Mouse (Mus musculus): Measurements from ENCODE around the gene Rsbn1l. TPM values are rescaled to one million over a fixed set of nuclear protein-coding genes. Genes with fewer than 3 reads are reported as not detected.

Rsbn1l gene
- polyA plus RNA-seq, 1 experiment from 2014 or later: 5.5 TPM

GRCm38 (mm10) chr5:20930430-20930829 is 25.8 kb downstream of the Rsbn1l start:
- no peak for DNase-seq (ENCODE audit: low spot score)
- Histone ChIP-seq H3K9ac (ENCODE audit: low read depth, low read length) (no peak overlapping the region), H3K4me3 (ENCODE audit: low read depth, low read length) (no peak overlapping the region), H3K27me3 (replicated peaks; ENCODE audit: control insufficient read depth, insufficient read depth, low read length) (no peaks in the 10 kb centered on the region), H3K4me2 (ENCODE audit: low read depth, low read length) (no peak overlapping the region), H3K4me1 (ENCODE audit: control insufficient read depth, insufficient read depth, low read length) (no peaks in the 10 kb centered on the region), H3K36me3 (ENCODE audit: control insufficient read depth, insufficient read depth, low read length) (no peaks in the 10 kb centered on the region), H3K27ac (replicated peaks; ENCODE audit: low read depth, low read length) (no peak overlapping the region), H3K9me3 (ENCODE audit: control insufficient read depth, low read length) (no peaks in the 10 kb centered on the region)
- no peak for ATAC-seq (ENCODE audit: low read depth)

GRCm38 (mm10) chr5:20929669-20930151 is 26.5 kb downstream of the Rsbn1l start:
- no peaks in the 10 kb centered on the region for H3K4me1 ChIP-seq (ENCODE audit: control insufficient read depth, insufficient read depth, low read length)
- H3K36me3 ChIP-seq (ENCODE audit: control insufficient read depth, insufficient read depth, low read length): no peaks in the 10 kb centered on the region
- 61% methylated on average over 6 of the region's 6 CpGs for WGBS
- H3K4me2 ChIP-seq (ENCODE audit: low read depth, low read length): no peak overlapping the region
- no peaks in the 10 kb centered on the region for H3K9me3 ChIP-seq (ENCODE audit: control insufficient read depth, low read length)
- no peak overlapping the region for H3K9ac ChIP-seq (ENCODE audit: low read depth, low read length)
- H3K27me3 ChIP-seq (replicated peaks; ENCODE audit: control insufficient read depth, insufficient read depth, low read length): no peaks in the 10 kb centered on the region
- no peak overlapping the region for H3K4me3 ChIP-seq (ENCODE audit: low read depth, low read length)
- ATAC-seq (ENCODE audit: low read depth): no peak
- peak; percentile 18 for DNase-seq (ENCODE audit: low spot score)
- H3K27ac ChIP-seq (replicated peaks; ENCODE audit: low read depth, low read length): no peak overlapping the region

GRCm38 (mm10) chr5:20925451-20925850 is 30.7 kb downstream of the Rsbn1l start:
- H3K4me3 ChIP-seq (ENCODE audit: low read depth, low read length): no peak overlapping the region
- WGBS: 72% methylated on average over 3 of the region's 3 CpGs

DNA sequence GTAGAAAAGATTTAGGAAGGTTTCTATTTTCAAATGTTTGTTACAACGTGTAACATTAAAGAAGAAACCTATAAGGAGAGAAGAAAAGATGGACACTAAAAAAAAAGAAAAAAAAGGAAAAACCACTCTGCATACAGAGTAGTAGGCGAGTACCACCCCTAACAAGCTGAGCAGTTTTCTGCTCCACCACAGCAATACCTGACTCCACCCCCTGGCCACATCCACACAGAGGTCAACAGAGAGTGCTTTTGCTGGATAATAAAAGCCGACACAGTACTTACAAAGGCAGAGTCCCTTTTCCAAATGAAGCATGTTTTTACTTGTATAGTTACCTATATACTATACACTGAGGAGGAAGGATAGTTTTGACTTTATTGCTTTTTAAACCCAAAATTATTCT is 31.6 kb downstream of the Rsbn1l start:
- Histone ChIP-seq H3K36me3 (ENCODE audit: control insufficient read depth, insufficient read depth, low read length) (0 out of 2 replicates have a peak, but pooled peaks cover under 1% of the 10 kb centered on the region), H3K9ac (ENCODE audit: low read depth, low read length) (no peak overlapping the region), H3K9me3 (ENCODE audit: control insufficient read depth, low read length) (no peaks in the 10 kb centered on the region), H3K4me1 (ENCODE audit: control insufficient read depth, insufficient read depth, low read length) (no peaks in the 10 kb centered on the region), H3K27ac (replicated peaks; ENCODE audit: low read depth, low read length) (no peak overlapping the region), H3K4me3 (ENCODE audit: low read depth, low read length) (no peak overlapping the region), H3K4me2 (ENCODE audit: low read depth, low read length) (no peak overlapping the region), H3K27me3 (replicated peaks; ENCODE audit: control insufficient read depth, insufficient read depth, low read length) (no peaks in the 10 kb centered on the region)
- 75% methylated on average over 3 of the region's 3 CpGs for WGBS
- no peak for ATAC-seq (ENCODE audit: low read depth)
- no peak for DNase-seq (ENCODE audit: low spot score)

More at GRCm38 (mm10) chr5:20925451-20925850, 30.7 kb downstream of the Rsbn1l start:
- ATAC-seq (ENCODE audit: low read depth) (no peak), DNase-seq (ENCODE audit: low spot score) (no peak)
- Histone ChIP-seq H3K27ac (replicated peaks; ENCODE audit: low read depth, low read length) (no peak overlapping the region), H3K9ac (ENCODE audit: low read depth, low read length) (no peak overlapping the region), H3K36me3 (ENCODE audit: control insufficient read depth, insufficient read depth, low read length) (no peaks in the 10 kb centered on the region), H3K9me3 (ENCODE audit: control insufficient read depth, low read length) (no peaks in the 10 kb centered on the region), H3K4me2 (ENCODE audit: low read depth, low read length) (no peak overlapping the region), H3K4me1 (ENCODE audit: control insufficient read depth, insufficient read depth, low read length) (no peaks in the 10 kb centered on the region), H3K27me3 (replicated peaks; ENCODE audit: control insufficient read depth, insufficient read depth, low read length) (no peaks in the 10 kb centered on the region)

- ATAC-seq (ENCODE audit: low read depth): no peak
- H3K9ac ChIP-seq (ENCODE audit: low read depth, low read length): no peak overlapping the region
- 0 out of 2 replicates have a peak, but pooled peaks cover 3% of the 10 kb centered on the region for H3K36me3 ChIP-seq (ENCODE audit: control insufficient read depth, insufficient read depth, low read length)
- H3K9me3 ChIP-seq (ENCODE audit: control insufficient read depth, low read length): no peaks in the 10 kb centered on the region
- H3K27ac ChIP-seq (replicated peaks; ENCODE audit: low read depth, low read length): no peak overlapping the region
- H3K4me1 ChIP-seq (ENCODE audit: control insufficient read depth, insufficient read depth, low read length): no peaks in the 10 kb centered on the region
- 93% methylated on average over 9 of the region's 9 CpGs for WGBS
- H3K4me2 ChIP-seq (ENCODE audit: low read depth, low read length): no peak overlapping the region
- H3K4me3 ChIP-seq (ENCODE audit: low read depth, low read length): no peak overlapping the region
- H3K27me3 ChIP-seq (replicated peaks; ENCODE audit: control insufficient read depth, insufficient read depth, low read length): no peaks in the 10 kb centered on the region
- no peak for DNase-seq (ENCODE audit: low spot score)
Observed at GRCm38 (mm10) chr5:20919566-20919965, 36.6 kb downstream of the Rsbn1l start.

- no peak for ATAC-seq (ENCODE audit: low read depth)
- 92% methylated on average over 4 of the region's 4 CpGs for WGBS
Observed at GRCm38 (mm10) chr5:20918967-20919366, 37.2 kb downstream of the Rsbn1l start.

GRCm38 (mm10) chr5:20913372-20914275 is 42.6 kb downstream of the Rsbn1l start:
- no peaks in the 10 kb centered on the region for H3K4me1 ChIP-seq (ENCODE audit: control insufficient read depth, insufficient read depth, low read length)
- H3K27ac ChIP-seq (replicated peaks; ENCODE audit: low read depth, low read length): no peak overlapping the region
- H3K4me2 ChIP-seq (ENCODE audit: low read depth, low read length): no peak overlapping the region
- ATAC-seq (ENCODE audit: low read depth): 0 out of 2 replicates have a peak, but pooled peaks have one; percentile 44
- H3K9me3 ChIP-seq (ENCODE audit: control insufficient read depth, low read length): no peaks in the 10 kb centered on the region
- peak; percentile 73 for DNase-seq (ENCODE audit: low spot score)
- H3K36me3 ChIP-seq (ENCODE audit: control insufficient read depth, insufficient read depth, low read length): no peaks in the 10 kb centered on the region
- H3K9ac ChIP-seq (ENCODE audit: low read depth, low read length): no peak overlapping the region
- no peak overlapping the region for H3K4me3 ChIP-seq (ENCODE audit: low read depth, low read length)
- H3K27me3 ChIP-seq (replicated peaks; ENCODE audit: control insufficient read depth, insufficient read depth, low read length): no peaks in the 10 kb centered on the region
- 71% methylated on average over 11 of the region's 11 CpGs for WGBS

More at GRCm38 (mm10) chr5:20918967-20919366, 37.2 kb downstream of the Rsbn1l start:
- Histone ChIP-seq H3K4me3 (ENCODE audit: low read depth, low read length) (no peak overlapping the region), H3K9me3 (ENCODE audit: control insufficient read depth, low read length) (no peaks in the 10 kb centered on the region), H3K9ac (ENCODE audit: low read depth, low read length) (no peak overlapping the region), H3K27me3 (replicated peaks; ENCODE audit: control insufficient read depth, insufficient read depth, low read length) (no peaks in the 10 kb centered on the region), H3K4me1 (ENCODE audit: control insufficient read depth, insufficient read depth, low read length) (no peaks in the 10 kb centered on the region), H3K4me2 (ENCODE audit: low read depth, low read length) (no peak overlapping the region), H3K36me3 (ENCODE audit: control insufficient read depth, insufficient read depth, low read length) (0 out of 2 replicates have a peak, but pooled peaks cover 3% of the 10 kb centered on the region), H3K27ac (replicated peaks; ENCODE audit: low read depth, low read length) (no peak overlapping the region)
- DNase-seq (ENCODE audit: low spot score): no peak

GRCm38 (mm10) chr5:20911741-20912140 is 44.5 kb downstream of the Rsbn1l start:
- DNase-seq (ENCODE audit: low spot score) (no peak), ATAC-seq (ENCODE audit: low read depth) (no peak)
- H3K27me3 ChIP-seq (replicated peaks; ENCODE audit: control insufficient read depth, insufficient read depth, low read length): no peaks in the 10 kb centered on the region
- H3K4me1 ChIP-seq (ENCODE audit: control insufficient read depth, insufficient read depth, low read length): no peaks in the 10 kb centered on the region
- no peak overlapping the region for H3K27ac ChIP-seq (replicated peaks; ENCODE audit: low read depth, low read length)
- H3K9ac ChIP-seq (ENCODE audit: low read depth, low read length): no peak overlapping the region
- no peak overlapping the region for H3K4me3 ChIP-seq (ENCODE audit: low read depth, low read length)
- 77% methylated on average over 2 of the region's 2 CpGs for WGBS
- H3K9me3 ChIP-seq (ENCODE audit: control insufficient read depth, low read length): no peaks in the 10 kb centered on the region
- H3K36me3 ChIP-seq (ENCODE audit: control insufficient read depth, insufficient read depth, low read length): peaks cover 7% of the 10 kb centered on the region; the same call in 1 of the 2 replicates
- no peak overlapping the region for H3K4me2 ChIP-seq (ENCODE audit: low read depth, low read length)
